Mouse (Mus musculus) kidney, postnatal 10 days (tissue): Measurements from ENCODE around the gene Sox6.

Experiments
- DNase-seq: peaks from one replicate; pipeline ENCODE4 v3.0.0; 2021; ENCODE audit warnings: mixed read lengths

The Sox6 gene

DNA sequence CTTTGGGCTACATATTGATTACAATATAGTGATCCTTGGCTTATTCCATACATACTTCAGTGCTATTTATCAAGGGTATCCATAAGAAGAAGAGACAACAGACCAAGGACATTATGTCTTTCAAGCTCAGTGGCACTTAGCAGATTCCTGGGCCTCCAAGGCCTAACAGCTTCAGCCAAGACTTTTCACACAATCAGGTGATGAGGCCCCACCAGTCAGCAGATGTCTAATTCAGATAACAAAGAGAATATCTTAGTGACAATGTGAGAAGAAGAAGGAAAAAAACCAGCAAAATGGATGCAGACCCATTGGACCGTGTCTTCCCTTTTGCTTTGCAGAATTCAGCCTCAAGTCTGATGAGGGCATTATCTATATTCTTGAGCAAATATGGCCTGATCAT is 150.0 kb downstream of the Sox6 start:
- DNase-seq = no peak

DNA sequence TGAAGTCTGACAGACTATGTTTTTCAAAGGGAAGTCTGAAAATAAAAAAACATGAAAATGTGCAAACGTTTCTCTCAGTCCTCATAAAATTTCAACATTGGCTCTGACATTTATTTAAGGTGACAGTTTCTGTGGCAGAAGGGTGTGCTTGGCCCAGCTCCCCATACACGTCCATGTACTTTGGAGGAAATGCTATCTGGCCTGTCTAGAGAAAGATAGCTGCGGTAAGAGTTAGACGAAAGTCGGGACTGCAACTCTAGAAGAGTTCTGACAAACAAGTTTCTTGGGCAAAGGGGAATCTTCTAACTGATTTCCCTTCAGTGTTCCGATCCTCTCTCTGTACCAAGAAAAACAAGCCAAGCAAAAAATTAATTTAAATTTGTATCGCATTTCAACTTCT is 150.5 kb downstream of the Sox6 start:
- DNase-seq = no peak

DNA sequence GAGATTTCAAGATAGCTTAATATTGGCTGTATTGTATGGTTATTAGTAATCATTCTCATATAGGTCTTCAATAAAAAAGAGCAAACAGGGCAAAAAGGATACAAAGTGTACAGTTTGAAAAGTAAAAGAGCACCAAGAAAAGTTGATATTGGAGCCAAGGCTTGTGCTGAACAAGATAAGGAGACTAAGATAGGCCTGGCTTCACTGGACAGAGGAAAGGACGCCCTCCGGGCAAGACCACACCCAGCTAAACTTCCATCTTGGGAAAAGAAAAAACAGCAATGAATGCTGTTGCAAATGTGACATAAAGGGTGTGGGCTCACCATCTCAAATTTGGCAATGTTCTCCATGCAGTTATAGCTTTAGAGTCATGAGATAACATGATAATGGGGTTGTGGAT is 165.7 kb downstream of the Sox6 start:
- no peak for DNase-seq

DNA sequence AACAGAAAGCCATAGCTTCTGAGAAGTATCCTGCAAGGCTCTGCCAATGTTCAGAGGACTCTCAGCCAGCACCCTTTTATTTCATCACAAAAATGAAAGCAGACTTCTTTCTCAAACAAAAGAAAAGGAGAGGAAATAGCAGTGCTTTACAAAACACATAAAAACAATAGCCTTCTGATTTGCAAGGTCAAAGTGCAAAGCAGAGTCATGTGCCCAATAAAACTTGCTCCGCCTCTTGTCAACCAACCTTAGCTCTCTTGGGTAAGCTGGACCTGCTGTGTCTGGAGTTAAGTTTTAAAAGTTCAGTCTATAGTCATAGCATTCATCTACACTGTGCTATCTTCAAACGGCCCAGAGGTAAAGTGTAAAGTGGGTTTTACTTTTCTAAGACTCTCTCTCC is 170.1 kb downstream of the Sox6 start:
- DNase-seq = no peak

DNA sequence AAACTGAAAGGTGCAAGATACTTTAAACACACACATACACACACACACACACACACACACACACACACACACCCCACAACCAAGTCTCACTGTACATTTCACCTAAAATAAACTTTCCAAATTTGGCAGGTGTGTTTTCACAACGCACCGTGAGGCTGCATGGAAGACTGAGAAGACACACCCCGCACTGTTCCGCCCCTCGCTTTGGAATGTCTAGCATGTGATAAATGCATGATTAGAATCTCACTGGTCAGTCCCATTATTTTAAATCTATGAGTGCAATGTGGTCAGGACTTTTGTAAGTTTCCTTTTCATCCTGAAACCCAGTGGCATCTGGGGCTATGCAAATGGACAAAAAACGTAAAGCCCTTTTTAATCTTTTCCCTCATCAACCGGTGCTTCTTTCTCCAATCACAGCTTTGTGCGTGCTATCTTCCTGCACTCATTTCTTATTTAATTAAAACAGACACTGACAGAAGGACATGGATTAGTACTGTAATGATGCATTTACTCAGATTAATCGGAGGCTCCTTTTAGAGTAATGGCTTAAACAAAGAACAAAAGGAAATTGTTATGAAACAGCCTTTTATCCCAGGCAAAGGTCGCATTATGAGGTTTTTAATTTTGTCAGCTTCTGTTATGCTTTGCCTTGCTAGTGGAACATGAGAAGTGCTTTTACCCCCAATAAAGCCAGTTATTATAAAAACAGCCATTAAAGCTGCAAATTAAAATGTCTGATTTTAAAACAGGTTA is 170.9 kb downstream of the Sox6 start:
- peak; percentile 47 for DNase-seq

DNA sequence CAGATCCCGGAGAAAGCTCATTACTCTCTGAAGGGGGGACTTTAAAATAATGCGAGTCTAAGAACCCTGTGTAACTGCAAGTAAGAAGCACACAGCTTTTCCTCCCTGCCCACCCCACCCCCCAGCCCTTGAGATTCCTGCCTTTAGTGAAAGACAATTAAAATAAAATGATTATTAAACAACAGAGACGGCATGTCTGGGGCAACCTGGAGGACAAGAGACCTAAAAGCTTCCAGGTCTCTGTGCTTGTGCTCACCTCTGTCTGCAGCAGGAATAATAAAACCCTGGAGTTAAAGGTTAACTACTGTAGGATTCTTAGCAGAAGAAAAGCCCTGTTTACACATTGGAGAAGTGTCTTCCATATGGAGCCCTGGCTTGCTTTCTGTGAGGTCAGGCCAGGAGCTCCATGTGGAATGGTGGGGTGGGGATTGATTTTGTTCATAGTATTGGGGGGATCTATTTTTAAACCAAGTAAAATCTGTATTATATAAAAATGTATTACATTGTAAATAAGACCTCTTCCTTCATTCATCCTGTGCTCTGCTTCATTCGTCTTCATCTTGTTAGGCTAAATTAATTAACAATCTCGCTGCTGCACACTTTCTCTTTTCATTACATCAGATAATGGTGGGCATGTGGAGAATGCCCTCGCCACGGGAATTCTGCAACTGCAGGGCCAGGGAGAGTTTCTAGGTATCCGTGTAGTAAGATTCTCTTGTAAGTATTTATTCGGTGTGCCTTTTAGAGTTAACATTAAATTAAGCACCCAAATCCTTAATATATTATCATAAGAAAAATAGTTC is 171.7 kb downstream of the Sox6 start:
- peak; percentile 9 for DNase-seq

DNA sequence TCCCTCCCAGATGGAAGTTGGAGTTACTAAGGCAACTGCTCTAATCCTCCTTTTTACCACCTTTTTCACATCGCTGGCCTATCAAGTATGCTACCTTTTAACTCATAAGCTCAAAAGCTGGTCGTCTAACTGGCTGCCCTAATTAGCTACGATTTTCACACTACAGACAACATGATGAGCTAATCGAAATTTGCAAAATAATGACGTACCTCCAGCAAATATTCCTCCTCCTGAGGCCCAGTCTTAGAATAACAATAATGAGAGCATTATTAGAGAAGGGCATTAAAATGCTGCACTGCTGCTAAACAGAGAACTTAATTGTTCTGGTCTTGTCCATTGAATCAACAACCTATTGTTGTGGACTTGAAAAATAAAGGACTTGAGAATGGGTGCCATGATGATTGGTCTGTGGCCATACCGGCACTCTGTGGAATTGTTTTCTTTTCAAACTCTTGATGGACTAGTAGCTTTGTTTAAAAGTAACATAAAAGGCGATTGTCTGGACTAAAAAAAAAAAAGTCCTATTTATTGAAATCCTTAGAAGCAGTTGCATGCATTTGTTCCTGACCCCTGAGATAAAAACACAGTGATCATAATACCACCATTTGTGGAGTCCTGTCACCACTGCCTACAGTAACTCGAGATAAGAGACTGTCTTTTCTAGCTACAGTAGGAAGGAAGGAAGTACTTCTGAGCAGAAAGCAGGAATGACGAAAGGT is 172.5 kb downstream of the Sox6 start:
- no peak for DNase-seq

DNA sequence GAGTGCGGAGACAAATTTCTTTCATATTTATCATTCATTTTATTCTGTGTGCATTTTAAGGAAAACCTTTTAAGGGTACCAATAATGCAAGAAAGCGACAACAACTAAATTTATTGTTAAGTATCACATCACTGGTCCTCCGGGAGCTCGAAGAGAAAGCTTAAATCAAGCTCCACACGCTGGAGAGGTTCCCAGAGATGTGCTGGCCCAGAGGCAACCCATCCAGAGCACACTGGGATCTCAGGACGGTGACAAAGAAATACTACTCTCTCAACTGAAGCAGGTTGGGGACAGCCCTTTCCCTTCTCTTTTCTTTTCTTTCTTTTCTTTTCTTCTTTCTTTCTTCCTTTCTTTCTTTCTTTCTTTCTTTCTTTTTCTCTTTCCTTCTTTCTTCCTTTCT is 173.4 kb downstream of the Sox6 start:
- no peak for DNase-seq

DNA sequence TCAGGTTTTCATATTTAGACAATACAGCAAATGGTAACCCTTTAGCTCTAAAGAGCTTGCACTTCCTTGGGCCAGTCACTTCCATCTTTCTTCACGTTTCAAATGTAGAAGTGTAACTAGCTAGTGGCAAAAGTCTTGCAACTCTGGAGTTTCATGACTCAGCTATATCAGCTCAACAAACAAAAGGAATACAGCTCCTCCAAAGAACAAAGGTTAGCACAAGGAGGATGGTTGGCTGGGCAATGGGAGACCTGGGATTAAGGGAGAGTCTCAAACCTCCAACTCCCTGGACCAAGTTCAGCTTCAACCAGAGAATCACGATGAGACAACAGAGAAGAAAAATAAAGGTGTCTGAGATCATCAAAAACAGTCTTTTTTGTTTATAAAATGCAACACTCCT is 174.2 kb downstream of the Sox6 start:
- no peak for DNase-seq

DNA sequence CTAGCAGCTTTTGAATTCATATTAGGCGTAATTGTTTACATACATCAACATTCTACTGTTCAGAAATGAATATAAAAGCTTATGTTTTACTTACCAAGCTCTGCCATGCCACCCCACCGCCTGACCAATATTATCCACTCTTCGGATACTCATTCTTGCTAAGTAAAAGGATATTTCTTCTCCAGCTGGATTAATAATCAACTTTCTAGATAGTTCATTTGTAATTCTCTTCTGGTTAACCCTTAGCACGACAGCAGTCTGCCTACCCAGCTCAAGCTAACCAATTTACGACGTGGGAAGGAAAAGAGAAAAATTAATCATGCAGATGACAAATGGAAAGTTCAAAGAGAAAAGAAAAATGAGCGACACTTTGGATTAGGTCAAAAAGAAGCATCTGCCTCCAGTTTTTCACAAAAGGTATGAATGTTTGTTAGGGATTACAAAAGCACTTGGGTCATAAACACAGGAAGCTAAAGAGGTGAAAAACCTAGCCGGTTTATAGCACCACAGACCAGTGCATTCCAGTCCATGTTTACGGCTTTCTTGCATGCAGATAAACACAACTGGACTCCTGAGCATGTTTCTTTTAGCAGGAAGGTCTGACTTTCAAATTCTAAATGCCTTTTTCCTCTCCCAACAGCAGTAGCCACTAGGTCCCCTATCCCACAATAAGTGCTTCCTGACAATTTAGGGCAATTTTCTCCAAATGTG is 178.8 kb downstream of the Sox6 start:
- DNase-seq = peak; percentile 47

DNA sequence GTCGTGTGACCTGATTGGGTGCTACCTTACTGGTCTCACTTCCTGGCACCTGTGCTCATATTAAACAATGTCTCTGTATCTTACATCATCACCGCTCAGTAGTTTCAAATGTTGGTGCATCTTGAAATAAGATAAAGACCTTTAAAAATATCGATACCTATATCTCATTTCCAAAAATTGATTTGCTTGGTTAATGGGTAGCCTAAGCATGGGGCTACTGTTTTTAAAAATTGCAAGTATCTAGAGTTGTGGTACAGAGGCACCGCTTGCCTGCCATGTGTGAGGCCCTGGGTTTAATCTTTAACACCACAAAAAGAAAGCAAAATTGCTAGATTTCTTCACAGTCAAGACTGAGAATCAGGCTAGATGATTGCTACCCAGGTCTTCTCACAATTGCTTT is 187.5 kb downstream of the Sox6 start:
- no peak for DNase-seq

DNA sequence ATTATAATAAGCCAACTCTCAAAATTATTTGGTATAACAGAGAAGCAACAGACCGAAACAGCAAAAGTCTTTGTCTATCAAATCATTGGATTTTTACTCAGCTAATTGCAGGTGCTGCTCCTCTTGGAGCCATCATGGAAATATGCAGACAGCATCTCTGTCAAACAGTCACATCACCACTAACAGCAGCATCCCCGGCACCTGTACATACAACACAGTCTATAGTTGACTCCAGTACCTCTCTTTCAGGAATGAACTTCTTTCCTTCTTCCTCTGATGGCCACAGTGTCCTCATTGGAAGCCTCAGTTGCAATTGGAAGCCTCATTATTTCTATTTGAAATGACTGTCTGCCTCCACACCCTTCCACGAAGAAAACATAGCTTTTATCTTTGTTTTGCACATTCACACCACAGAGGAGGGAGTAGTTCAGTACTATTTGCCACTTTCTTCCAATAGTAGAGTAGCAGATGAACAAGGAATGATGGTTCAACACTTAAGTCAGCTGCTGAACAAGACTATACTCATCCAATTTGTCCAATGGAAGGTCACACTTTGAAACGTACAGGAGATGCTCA is 192.7 kb downstream of the Sox6 start:
- no peak for DNase-seq

DNA sequence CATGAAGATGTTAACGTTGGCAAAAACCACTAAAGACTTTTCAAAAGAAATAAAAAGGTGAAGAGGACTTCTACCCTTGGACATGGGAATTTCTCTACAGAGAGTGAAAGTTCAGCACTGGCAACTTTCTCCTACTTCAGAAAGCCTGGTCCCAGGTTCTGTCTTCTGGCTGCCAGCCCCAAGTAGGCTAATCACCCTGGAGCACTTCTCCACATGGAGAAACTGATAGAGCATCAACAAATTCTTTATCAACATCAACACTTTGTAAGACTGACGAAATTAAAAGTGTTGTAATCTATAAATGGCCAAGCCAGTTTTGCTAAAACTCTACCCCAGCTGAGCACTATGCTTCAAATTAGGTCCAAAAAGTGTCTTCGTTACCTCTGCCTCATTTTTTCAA is 193.7 kb downstream of the Sox6 start:
- no peak for DNase-seq

DNA sequence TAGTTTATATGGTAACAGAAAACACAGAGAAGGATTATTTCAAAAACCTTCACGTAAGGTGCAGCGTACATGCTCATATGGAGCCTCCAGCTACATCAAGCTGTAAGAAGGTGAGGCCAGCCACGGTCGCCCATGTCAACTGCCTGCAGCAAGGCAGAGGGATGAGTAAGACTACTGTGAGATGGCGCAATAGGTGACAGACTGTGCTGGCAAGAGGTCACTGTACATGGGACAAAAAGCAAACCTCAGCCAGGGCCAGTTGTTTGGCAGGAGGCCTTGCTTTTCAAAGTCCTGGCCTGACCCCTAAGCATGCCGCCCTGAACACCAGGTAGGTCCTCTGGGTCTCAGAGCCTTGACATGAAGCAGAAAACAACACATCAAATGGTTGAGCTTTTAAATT is 194.2 kb downstream of the Sox6 start:
- DNase-seq = peak; percentile 22

DNA sequence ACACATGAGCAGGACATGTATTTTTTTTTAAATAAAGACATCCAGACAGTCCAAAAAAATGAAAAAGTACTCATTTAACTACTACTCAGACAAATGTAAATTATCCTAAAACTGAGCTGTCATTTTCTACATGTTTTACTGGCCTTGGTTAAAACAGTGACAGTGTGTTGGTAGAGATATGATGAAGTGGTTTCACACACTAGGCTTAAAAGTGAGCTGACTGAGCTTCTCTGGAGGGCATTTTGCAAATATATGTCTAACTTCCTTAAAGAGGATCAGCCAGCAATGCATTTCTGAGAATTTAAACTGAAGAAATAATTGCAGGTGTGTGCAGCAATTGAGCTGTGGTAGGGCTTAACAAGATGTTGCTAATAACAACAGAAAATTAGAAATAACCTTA is 196.3 kb downstream of the Sox6 start:
- no peak for DNase-seq

DNA sequence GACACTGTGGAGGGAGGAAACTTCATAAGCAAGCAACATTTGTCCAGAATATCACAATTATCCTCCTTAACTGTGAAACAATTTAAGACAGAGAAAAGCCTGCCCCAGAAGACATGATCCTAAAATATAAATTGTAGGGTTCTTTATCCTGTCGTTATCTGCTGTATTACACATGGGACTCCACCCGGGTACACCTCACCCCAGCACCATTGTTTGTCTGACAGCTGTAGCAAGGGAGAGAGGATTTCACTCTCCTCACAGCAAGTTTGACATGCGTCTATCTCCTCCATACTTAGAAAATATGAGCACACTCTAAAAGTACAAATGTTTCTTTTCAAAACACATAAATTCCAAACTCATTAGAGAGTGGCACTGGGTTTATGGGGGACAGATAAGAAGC is 198.0 kb downstream of the Sox6 start:
- no peak for DNase-seq

DNA sequence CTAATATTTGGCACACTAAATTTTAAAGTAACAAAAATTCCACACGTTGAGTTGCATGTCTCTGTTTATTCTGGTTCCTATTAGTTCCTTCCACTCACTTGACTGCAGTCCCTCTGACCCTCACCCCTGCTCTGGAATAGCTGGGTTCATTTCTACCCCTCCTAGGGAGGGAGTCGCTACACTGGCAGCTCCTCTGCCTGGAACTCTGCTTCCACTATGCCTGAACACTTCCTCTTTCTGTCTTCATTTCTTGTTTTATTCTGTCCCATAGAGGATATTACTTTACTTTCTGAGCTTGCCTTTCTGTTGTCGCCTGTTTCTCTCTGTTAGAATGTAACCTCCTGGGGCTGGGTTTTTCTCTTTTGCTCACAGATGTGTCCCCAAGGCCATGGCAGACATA is 203.6 kb downstream of the Sox6 start:
- no peak for DNase-seq

DNA sequence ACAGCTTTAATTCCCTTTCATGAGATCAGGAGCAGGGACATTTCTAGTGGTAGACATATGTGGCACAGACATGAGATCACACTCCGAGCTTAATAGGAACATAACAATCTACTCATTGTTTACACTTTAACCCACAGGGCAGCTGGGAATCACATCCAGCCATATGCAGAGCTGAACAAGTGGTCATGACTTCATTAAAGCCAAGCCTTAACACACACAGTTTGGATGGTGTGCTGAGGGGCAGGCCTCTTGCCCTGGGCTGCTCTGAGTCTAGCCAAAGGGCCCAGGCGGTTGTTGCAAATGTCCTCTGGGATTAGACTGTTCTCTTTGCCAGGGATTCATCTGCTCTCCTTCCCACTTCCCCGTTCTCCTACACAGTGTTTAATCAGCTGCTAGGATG is 204.9 kb downstream of the Sox6 start:
- DNase-seq = no peak

DNA sequence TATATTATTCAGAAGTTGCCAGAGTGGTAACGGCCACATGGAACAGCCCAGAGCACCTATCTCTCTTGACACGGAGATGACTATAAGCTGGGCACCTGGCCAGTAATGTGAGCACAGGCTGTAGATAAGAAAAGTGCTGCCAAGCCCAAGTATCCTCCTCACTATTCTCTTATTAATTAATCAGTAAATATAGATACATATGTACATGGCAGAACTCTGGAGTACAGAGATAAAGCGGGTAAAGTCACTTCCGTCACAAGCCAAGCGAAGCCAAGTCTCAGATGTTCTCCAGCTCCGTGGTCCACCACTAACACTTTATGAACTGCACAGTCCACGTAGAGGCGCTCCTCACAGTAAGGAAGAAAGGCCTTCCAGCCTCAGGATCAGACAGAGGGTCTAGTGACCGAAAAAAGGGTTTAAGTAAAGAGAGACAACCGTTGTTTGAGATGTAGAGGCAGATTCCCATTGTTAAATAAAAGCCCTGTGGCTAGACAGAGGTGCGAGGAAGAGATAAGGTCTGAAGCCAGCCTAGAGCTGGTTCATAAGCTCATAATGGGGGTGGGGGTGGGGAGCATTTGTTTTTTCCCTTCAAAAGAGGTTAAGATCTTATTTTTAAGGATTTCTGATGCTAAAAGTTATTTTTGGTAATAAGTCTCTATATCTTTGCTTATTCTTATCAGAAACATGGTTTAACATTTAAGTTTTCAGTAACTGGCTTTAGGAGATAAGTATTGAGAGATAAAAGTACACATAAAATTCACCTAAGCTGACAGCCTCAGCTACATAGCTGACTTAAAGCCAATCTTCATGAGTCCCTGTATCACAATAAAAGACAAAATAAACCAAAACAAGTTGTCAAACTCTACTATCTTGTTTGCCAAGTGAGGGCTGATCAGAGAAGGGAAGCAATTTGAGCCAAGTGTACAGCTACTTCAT is 207.4 kb downstream of the Sox6 start:
- DNase-seq = no peak

DNA sequence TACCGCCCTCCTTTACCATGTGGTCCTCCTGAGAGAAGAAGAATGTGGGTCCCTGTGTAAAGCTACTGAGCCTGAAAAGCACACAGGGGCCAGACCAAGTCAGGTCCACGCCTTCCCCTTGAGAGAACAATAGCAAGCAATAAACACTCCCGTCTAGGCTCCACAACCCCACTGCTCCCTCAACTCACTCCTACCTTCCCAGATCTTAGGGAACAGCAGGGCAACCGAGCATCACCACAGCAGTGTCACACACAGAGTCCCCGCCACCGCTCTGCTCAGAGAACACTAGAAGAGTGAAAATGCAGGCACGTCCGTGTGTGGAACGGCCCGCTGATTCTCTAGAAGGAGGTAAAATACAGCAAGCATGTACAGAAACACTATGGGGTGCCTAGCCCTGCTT is 208.2 kb downstream of the Sox6 start:
- DNase-seq = no peak

DNA sequence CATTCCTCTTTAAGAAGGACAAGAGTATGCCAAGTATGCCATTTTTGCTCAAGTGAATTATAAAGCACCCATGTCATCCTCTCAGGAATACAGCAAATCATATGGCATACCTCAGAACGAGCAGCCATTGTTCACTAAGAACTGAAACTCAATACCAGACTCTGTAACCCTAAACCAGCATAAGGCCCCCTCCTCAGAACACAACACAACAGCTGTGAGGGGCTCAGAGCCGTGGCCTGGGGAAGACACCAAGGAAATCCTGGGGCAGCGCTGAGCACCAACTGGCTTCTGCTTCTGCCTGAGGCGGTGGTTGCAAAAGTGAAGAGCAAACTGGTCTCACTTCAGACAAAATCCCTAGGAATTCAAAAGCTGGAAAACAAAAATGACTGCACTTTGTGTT is 208.8 kb downstream of the Sox6 start:
- no peak for DNase-seq

DNA sequence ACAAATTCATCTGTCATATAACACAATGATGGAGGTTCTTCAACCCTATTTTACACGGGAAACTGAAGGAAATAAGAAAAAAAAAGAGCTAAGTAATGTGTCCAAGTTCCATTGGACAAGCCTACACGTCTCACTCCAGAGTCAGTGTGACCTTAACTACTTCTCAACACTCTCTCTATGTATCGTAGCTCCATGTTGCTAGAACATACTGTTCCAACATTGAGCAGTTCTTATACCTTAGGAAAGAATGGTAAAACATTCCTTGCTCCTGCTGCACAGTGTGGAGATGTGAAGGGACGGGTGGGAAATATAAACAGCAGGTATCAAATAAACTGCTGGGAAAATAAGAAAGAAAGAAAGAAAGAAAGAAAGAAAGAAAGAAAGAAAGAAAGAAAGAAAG is 209.3 kb downstream of the Sox6 start:
- DNase-seq = no peak
